Mouse (Mus musculus): ENCODE data around the gene Zfp940.
"Not testable (repeated sequence)": the region's sequence is repeated elsewhere in the genome, so short reads cannot be mapped to it uniquely, and the experiment has no call there.

The Zfp940 gene

GRCm38 (mm10) chr7:29853219-29853842, at the start of gene Zfp940:
Gene Zfp940 (minus strand): TSS chr7:29853669.
- DNase-seq, result peak; percentile 79 to 89

DNA sequence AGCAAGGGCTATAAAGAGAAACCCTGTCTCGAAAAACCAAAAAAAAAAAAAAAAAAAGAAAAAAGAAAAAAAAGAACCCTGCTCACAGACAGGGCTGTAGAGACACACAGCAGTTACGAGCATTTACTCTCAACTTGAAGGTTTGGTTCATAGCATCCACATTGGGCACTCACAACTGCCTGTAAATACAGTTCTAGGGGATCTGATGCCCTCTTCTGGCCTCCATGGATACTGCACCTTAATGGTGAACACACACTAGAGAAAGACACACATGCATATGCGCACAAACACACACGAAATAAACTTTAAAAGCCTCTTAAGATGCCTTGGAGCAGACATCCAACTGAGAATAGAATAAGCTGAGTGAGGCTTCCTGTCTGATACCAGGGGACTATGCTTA, 44.9 kb upstream of the Zfp940 start:
- no peak for DNase-seq

DNA sequence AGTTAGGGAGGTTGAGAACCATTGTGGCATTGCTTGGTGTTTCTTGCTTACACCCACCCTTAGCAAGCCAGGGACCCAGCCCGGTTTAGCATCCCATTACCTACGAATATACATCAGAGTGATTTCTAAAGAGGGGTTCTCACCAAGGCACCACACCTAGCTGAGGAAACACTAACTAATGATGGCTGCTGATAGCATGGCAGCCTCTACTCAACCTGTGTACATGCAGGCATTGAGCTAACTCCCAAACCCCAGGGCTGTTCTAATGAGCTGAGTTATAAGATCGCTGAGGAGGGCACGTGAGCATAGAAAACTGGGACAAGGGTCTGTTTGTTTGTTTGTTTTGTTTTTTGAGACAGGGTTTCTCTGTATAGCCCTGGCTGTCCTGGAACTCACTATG, 39.3 kb upstream of the Zfp940 start:
- no peak for DNase-seq

GRCm38 (mm10) chr7:29890501-29890900, 37.0 kb upstream of the Zfp940 start:
- no peak for DNase-seq

DNA sequence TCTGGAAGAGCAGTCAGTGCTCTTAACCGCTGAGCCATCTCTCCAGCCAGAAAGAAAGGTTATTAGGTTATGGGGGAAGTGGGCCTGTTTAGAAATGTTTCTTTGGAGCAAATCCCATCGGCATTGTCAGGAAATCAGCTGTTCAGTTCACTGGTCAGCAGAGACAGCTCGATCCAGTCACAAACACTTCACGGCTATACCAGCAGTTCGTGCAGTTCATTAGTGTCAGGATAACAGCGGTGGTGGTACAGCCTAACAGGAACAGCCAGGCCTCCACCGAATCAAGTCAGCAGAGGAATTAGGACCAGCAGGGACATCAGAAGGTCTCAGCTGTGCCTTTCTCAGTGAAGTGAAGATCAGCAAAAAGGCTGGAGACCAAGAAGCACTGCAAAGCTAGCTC, 27.4 kb upstream of the Zfp940 start:
- no peak for DNase-seq

- no peak for DNase-seq
These were observed 26.6 kb upstream of the Zfp940 start for GRCm38 (mm10) chr7:29880056-29880455.

GRCm38 (mm10) chr7:29877561-29877960, 24.1 kb upstream of the Zfp940 start:
- not testable (repeated sequence) for DNase-seq

DNA sequence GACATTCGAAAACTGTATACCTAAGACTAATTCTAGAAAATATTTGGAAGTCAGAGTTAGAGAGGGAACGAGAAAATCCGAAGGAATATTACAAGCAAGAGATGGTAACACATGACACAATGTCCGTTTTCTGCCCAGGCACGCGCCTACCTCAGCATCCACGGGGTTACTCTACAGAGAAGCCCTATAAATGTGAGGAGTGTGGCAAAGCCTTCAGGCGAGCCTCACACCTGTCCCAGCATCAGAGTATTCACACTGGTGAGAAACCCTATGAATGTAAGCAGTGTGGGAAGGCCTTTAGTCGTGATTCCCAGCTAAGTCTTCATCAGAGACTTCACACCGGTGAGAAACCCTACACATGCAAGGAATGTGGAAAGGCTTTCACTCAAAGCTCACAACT, 20.8 kb upstream of the Zfp940 start:
- DNase-seq, result no peak

DNA sequence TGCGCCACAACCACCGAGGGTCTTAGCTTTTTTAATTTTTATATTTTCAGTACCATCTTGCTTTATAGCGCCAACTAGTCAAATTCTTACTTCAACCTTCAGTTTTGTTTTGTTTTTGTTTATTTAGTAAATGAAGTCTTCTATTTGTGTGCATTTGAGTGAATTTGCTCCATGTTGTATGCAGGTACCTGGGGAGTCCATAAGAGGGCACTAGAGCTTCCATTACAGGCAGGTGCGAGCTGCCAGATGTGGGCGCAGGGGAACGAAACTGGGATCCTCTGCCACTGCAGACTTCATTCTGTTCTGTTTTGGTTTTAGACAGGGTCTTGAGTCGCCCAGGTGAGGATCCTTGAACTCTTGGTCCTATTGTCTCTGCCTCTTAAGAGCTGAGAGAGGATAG, 8.2 kb upstream of the Zfp940 start:
- DNase-seq, result no peak

DNA sequence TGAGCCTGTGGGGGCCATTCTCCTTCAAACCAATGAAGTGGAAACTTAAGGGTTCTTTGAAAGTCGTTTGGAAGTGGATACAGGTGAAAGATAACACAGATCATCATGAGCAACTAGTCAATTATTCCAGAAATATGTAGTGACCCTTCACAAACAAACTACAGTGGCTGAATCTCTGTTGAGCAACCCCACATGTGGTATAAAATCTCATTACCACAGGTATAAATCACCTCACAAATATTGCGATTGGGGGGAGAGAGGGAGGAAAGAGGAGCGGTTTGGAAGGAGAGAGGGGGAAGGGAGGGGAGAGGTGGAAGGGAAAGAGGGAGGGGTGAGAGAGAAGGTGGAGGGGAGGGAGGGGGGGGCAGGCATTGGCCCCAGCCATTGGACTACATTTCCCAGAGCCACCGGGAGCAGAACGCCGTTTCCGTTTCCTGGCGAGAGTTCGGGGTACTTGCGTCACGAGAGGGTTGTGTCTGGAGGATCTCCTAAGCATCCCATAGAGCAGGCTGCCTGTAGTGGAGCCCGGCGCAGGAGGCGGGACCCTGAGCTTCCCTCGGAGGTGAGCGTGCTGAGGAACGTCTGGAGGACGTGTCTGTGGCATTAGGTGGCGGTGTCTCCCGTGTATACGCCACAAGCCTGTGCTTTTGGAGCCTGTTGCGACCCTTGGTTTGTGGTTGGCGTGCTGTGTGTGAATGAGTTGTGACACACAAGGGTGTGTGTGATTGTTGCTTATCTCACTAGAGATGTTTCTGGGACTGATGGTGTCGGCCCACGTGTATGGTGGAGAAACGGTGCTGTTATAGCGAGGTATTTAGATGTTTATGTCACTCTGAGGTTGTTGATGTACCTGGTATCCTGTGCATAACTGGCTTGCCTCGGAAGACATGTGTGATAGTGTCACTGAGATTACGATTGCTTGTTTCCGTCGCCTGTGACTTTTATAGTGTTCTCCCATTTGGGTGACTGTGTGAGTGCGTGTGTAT, 6.4 kb upstream of the Zfp940 start, which contains the start of gene Zfp420:
Gene Zfp420 (plus strand): TSS at position 448 of the 986 bp plus-strand sequence.
- peak; percentile 91 to 92 for DNase-seq

DNA sequence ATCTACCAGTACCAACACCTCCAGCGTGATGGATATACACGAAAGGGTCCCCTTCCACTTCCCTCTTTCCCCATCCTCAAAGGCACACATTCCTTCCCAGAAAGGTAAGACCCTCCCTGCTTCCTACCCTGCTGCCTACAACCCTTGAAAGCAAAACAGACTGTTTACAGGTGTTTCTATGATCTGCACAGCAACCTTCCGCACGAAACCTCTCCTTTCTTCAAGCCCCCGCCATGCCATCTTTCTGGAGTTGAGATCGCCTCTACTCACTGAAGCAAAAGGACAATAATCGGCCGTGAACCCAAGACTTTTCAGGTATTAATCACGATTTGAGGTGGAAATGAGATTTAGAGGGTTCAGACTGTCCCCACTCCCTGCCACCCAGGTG, 644 bp downstream of the Zfp940 start:
- DNase-seq, result no peak

DNA sequence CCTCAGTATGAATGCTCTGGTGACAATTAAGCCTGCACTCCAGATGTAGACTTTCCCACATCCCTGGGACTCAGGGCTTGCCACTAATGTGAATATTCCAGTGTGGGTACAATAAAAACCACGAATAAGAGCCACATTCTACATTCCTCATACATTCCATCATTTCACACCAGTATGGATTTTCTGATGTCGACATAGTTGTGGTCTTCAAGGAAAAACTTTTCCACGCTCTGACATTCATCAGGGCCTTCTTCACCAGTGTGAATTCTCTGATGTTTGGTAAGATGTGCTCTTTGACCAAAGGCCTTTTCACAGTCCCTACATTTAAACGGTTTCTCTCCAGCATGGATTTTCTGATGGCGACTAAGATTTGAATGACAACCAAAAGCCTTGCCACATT, 8.9 kb downstream of the Zfp940 start:
- no peak for DNase-seq

GRCm38 (mm10) chr7:29842105-29842504, 11.4 kb downstream of the Zfp940 start:
- no peak for DNase-seq

- no peak for DNase-seq
These were observed 14.2 kb downstream of the Zfp940 start for GRCm38 (mm10) chr7:29839256-29839655.

- no peak for DNase-seq
These were observed 16.7 kb downstream of the Zfp940 start for GRCm38 (mm10) chr7:29836816-29837215.

DNA sequence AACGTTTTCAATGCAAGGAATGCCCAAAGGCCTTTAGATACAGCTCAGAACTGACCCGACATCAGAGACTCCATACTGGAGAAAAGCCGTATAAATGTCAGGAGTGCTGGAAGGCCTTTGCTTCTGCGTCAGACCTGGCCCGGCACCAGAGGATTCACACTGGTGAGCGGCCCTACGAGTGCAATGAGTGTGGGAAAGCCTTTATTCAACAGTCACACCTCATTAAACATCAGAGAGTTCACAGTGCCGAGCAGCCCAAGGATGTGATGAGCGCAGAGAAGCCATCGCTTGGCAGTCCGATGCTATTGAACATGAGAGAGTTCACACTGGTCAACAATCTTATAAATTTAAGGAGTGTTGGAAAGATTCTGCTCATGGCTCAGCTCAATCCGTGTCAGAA, 23.7 kb downstream of the Zfp940 start:
- DNase-seq, result no peak

DNA sequence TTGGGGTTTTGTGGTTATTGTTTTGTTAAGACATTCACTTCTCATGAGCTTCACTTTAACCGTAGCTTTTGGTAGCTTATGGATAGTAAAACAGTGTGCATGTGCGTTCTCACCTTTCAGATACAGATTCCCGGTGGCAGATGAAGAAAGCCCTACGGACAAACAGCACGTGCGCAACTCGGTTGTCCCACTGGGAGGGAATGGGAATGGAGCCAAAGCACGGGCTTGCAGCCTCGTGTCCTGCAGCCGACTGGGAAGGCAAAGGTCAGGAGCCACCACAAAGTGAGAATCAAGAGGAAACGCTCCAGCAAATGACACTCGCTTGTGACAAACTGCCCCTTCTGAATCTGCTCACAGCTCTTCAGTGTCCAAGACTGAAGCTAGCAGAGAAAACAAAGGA, 25.5 kb downstream of the Zfp940 start:
- DNase-seq, result no peak

- DNase-seq, result peak; percentile 59 to 79
These were observed 34.7 kb downstream of the Zfp940 start for GRCm38 (mm10) chr7:29818619-29819254.

- DNase-seq, result peak; percentile 82 to 85
These were observed 37.5 kb downstream of the Zfp940 start, which contains the start of gene Zfp790 for GRCm38 (mm10) chr7:29815910-29816429. Gene Zfp790 (plus strand): TSS chr7:29816114.

GRCm38 (mm10) chr7:29815061-29815784, 38.2 kb downstream of the Zfp940 start:
- DNase-seq, result no peak

GRCm38 (mm10) chr7:29814381-29814780, 39.1 kb downstream of the Zfp940 start:
- no peak for DNase-seq

DNA sequence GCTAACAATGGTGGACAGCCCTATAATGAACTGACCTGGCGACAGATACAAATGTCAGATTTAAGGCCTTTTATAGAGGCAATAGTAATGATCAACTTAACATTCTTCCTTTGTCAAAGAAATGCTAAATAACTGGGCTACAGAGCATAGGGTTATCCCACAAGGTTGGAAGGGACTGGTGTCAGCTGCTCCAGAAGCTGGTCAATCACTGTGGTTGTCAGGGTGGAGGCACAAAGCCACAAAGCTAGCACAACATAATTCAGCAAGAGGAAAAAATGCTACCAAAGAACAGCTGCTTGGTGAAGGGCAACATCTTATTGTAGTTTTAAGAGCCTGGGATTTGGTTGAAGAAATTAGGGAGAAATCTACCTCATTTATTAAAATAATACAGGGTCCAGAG, 41.2 kb downstream of the Zfp940 start:
- no peak for DNase-seq
